ENCODE assay signal across 8 mouse cellular contexts in genomic region chr7:49484036-49484744, GRCm38 (mm10).
DNase-seq lines count a peak whose midpoint lies in the region; ATAC-seq and TF ChIP-seq lines count a peak whose summit lies in the region.

No protein-coding gene starts in this region.

- intact Hi-C loops in left cerebral cortex, adult 2 months (cut with DNase I) = loop anchor here (5.0 kb wide), 1 partner anchor 38 kb away; no protein-coding TSS in a partner anchor

- H3K27me3 ChIP-seq in embryonic facial prominence, embryonic 14.5 days (replicated peaks; ENCODE audit: control insufficient read depth, insufficient read depth, low read length) = no peaks in the 10 kb centered on the region
- no peaks in the 10 kb centered on the region for H3K27me3 ChIP-seq in kidney, embryonic 14.5 days (ENCODE audit: control insufficient read depth, insufficient read depth, low read length)
- H3K27me3 ChIP-seq in midbrain, embryonic 11.5 days (ENCODE audit: control insufficient read depth, insufficient read depth, low read length) = peaks cover 17% of the 10 kb centered on the region

- no peak overlapping the region for H3K9ac ChIP-seq in embryonic facial prominence, embryonic 14.5 days (ENCODE audit: low read depth, low read length)
- H3K9ac ChIP-seq in kidney, embryonic 14.5 days (ENCODE audit: low read depth, low read length) = no peak overlapping the region; the same call in 1 of the 2 replicates
- H3K9ac ChIP-seq in midbrain, embryonic 11.5 days (ENCODE audit: low read length) = peak overlapping the region; percentile 46; the same call in 1 of the 2 replicates

- peak overlapping the region; percentile 50 for H3K27ac ChIP-seq in left cerebral cortex, adult 2 months
- H3K27ac ChIP-seq in embryonic facial prominence, embryonic 14.5 days (replicated peaks; ENCODE audit: low read depth, low read length) = no peak overlapping the region
- H3K27ac ChIP-seq in kidney, embryonic 14.5 days (ENCODE audit: low read depth, low read length) = peak overlapping the region; percentile 62; the same call in 1 of the 2 replicates
- H3K27ac ChIP-seq in midbrain, embryonic 11.5 days (ENCODE audit: low read depth, low read length) = no peak overlapping the region

- peak; percentile 12; the same call in 1 of the 2 replicates for TF ChIP-seq CTCF in left cerebral cortex, adult 2 months (IDR thresholded peaks at IDR 0.05)

- WGBS in embryonic facial prominence, embryonic 14.5 days = 24% methylated on average over 11 of the region's 11 CpGs
- 17% methylated on average over 11 of the region's 11 CpGs for WGBS in kidney, embryonic 14.5 days
- WGBS in midbrain, embryonic 11.5 days = 9% methylated on average over 11 of the region's 11 CpGs

- peak; percentile 31; the same call in 1 of the 2 replicates for ATAC-seq in embryonic facial prominence, embryonic 14.5 days (ENCODE audit: low read depth)
- ATAC-seq in kidney, embryonic 14.5 days (ENCODE audit: low FRiP score, low TSS enrichment) = no peak
- peak; percentile 49; the same call in 1 of the 2 replicates for ATAC-seq in midbrain, embryonic 11.5 days (ENCODE audit: low FRiP score)

- H3K4me2 ChIP-seq in embryonic facial prominence, embryonic 14.5 days (ENCODE audit: low read depth, low read length) = no peak overlapping the region
- no peak overlapping the region for H3K4me2 ChIP-seq in kidney, embryonic 14.5 days (replicated peaks; ENCODE audit: low read depth, low read length)
- H3K4me2 ChIP-seq in midbrain, embryonic 11.5 days = peak overlapping the region; percentile 0; the same call in 1 of the 2 replicates

- peaks cover 17% of the 10 kb centered on the region for H3K4me1 ChIP-seq in embryonic facial prominence, embryonic 14.5 days (ENCODE audit: control insufficient read depth, insufficient read depth, low read length)
- H3K4me1 ChIP-seq in kidney, embryonic 14.5 days (ENCODE audit: control insufficient read depth, insufficient read depth, low read length) = peaks cover 40% of the 10 kb centered on the region
- peaks cover 23% of the 10 kb centered on the region for H3K4me1 ChIP-seq in midbrain, embryonic 11.5 days (ENCODE audit: control insufficient read depth, insufficient read depth, low read length)

- H3K36me3 ChIP-seq in embryonic facial prominence, embryonic 14.5 days (ENCODE audit: control insufficient read depth, insufficient read depth, low read length) = no peaks in the 10 kb centered on the region
- H3K36me3 ChIP-seq in kidney, embryonic 14.5 days (ENCODE audit: control insufficient read depth, insufficient read depth, low read length) = no peaks in the 10 kb centered on the region
- H3K36me3 ChIP-seq in midbrain, embryonic 11.5 days (ENCODE audit: control insufficient read depth, insufficient read depth, low read length) = no peaks in the 10 kb centered on the region

- no peak for DNase-seq in left cerebral cortex, adult 2 months (ENCODE audit: extremely low spot score in 1 of 2, low spot score in 2 of 2)
- DNase-seq in left cerebral cortex, adult 8-10 months (ENCODE audit: low spot score in 2 of 2) = no peak
- peak; percentile 49 for DNase-seq in embryonic facial prominence, embryonic 14.5 days (ENCODE audit: low spot score)
- DNase-seq in midbrain, embryonic 11.5 days (ENCODE audit: low spot score, missing footprints) = no peak
- no peak for DNase-seq in thymus, postnatal 14 days
- no peak for DNase-seq in retina, embryonic 14.5 days (ENCODE audit: low spot score)
- no peak for DNase-seq in urinary bladder, postnatal 14 days (ENCODE audit: low spot score)

- no peaks in the 10 kb centered on the region; the same call in 1 of the 2 replicates for H3K9me3 ChIP-seq in embryonic facial prominence, embryonic 14.5 days (ENCODE audit: control insufficient read depth, low read length)
- no peaks in the 10 kb centered on the region for H3K9me3 ChIP-seq in kidney, embryonic 14.5 days (ENCODE audit: control insufficient read depth, low read length)
- H3K9me3 ChIP-seq in midbrain, embryonic 11.5 days (ENCODE audit: control insufficient read depth, low read length) = no peaks in the 10 kb centered on the region

- H3K4me3 ChIP-seq in left cerebral cortex, adult 2 months = no peak overlapping the region
- H3K4me3 ChIP-seq in embryonic facial prominence, embryonic 14.5 days (ENCODE audit: low read depth, low read length) = no peak overlapping the region
- no peak overlapping the region for H3K4me3 ChIP-seq in kidney, embryonic 14.5 days (ENCODE audit: low read length)
- H3K4me3 ChIP-seq in midbrain, embryonic 11.5 days (ENCODE audit: low read depth, low read length) = no peak overlapping the region

Comparison
In these comparisons a context has a peak if more than half of its experiments do, and no peak if none do; other contexts are left out.
1. H3K27ac ChIP-seq: peak in left cerebral cortex, adult 2 months (single experiment) and kidney, embryonic 14.5 days (single experiment); none in embryonic facial prominence, embryonic 14.5 days (single experiment) and midbrain, embryonic 11.5 days (single experiment).